Mouse (Mus musculus): ENCODE results near the gene Ppp1r9a. TPM values are rescaled to one million over a fixed set of nuclear protein-coding genes. Genes with fewer than 3 reads are reported as not detected.
"Not testable (repeated sequence)": the region's sequence is repeated elsewhere in the genome, so short reads cannot be mapped to it uniquely, and the experiment has no call there.

The Ppp1r9a gene
- polyA plus RNA-seq (2016; fragmentation: Nextera tagmentation; extraction: Ambion mirVana): 19.0 and 19.2 TPM in 2 replicates

- no peaks in the 10 kb centered on the region for H3K9me3 ChIP-seq
- peak within 1 kb of the TSS; percentile 67 for H3K4me3 ChIP-seq
- H3K27me3 ChIP-seq (ENCODE audit: insufficient read depth, poor library complexity, severe bottlenecking): no peaks in the 10 kb centered on the region
- DNase-seq (ENCODE audit: low spot score): peak; percentile 76
- H3K36me3 ChIP-seq: peaks cover 21% of the 10 kb centered on the region; the same call in 1 of the 2 replicates
- H3K27ac ChIP-seq: peak within 1 kb of the TSS; percentile 99
- WGBS: under 1% methylated on average over 33 of the region's 49 CpGs
- H3K4me1 ChIP-seq (replicated peaks): peaks cover 35% of the 10 kb centered on the region
Observed at GRCm38 (mm10) chr6:4902674-4903324, at the start of gene Ppp1r9a. Gene Ppp1r9a, plus strand, starts transcription at chr6:4902917.

- no peak overlapping the region for H3K4me3 ChIP-seq
- H3K36me3 ChIP-seq: no peaks in the 10 kb centered on the region
- DNase-seq (ENCODE audit: low spot score): no peak
- H3K27me3 ChIP-seq (ENCODE audit: insufficient read depth, poor library complexity, severe bottlenecking): no peaks in the 10 kb centered on the region
- peaks cover 15% of the 10 kb centered on the region for H3K4me1 ChIP-seq (replicated peaks)
- H3K27ac ChIP-seq: no peak overlapping the region
- H3K9me3 ChIP-seq: peaks cover 6% of the 10 kb centered on the region; the same call in 1 of the 2 replicates
- 51% methylated on average over 10 of the region's 10 CpGs for WGBS
Observed at GRCm38 (mm10) chr6:4855236-4855635, 47.5 kb upstream of the Ppp1r9a start.

- H3K27me3 ChIP-seq (ENCODE audit: insufficient read depth, poor library complexity, severe bottlenecking): no peaks in the 10 kb centered on the region
- H3K36me3 ChIP-seq: no peaks in the 10 kb centered on the region
- H3K27ac ChIP-seq: no peak overlapping the region
- 0 out of 2 replicates have a peak, but pooled peaks cover 4% of the 10 kb centered on the region for H3K4me1 ChIP-seq (replicated peaks)
- DNase-seq (ENCODE audit: low spot score): no peak
- no peak overlapping the region for H3K4me3 ChIP-seq
- WGBS: 98% methylated on average over 11 of the region's 11 CpGs
- H3K9me3 ChIP-seq: peaks cover 6% of the 10 kb centered on the region; the same call in 1 of the 2 replicates
Observed at GRCm38 (mm10) chr6:4856919-4857318, 45.8 kb upstream of the Ppp1r9a start.

- H3K36me3 ChIP-seq: no peaks in the 10 kb centered on the region
- H3K27ac ChIP-seq: no peak overlapping the region
- H3K4me3 ChIP-seq: no peak overlapping the region
- no peaks in the 10 kb centered on the region for H3K4me1 ChIP-seq (replicated peaks)
- DNase-seq (ENCODE audit: low spot score): no peak
- no peaks in the 10 kb centered on the region for H3K9me3 ChIP-seq
- no peaks in the 10 kb centered on the region for H3K27me3 ChIP-seq (ENCODE audit: insufficient read depth, poor library complexity, severe bottlenecking)
- 60% methylated on average over 3 of the region's 3 CpGs for WGBS
Observed at GRCm38 (mm10) chr6:4884316-4884715, 18.4 kb upstream of the Ppp1r9a start.

- DNase-seq (ENCODE audit: low spot score): no peak
- Histone ChIP-seq H3K36me3 (no peaks in the 10 kb centered on the region), H3K27me3 (ENCODE audit: insufficient read depth, poor library complexity, severe bottlenecking) (no peaks in the 10 kb centered on the region), H3K4me3 (no peak overlapping the region), H3K9me3 (0 out of 2 replicates have a peak, but pooled peaks cover 5% of the 10 kb centered on the region), H3K4me1 (replicated peaks) (0 out of 2 replicates have a peak, but pooled peaks cover 3% of the 10 kb centered on the region), H3K27ac (no peak overlapping the region)
- WGBS: 89% methylated on average over 9 of the region's 9 CpGs
Observed at GRCm38 (mm10) chr6:4889544-4889943, 13.2 kb upstream of the Ppp1r9a start.

GRCm38 (mm10) chr6:4892417-4892816 lies 10.3 kb upstream of the Ppp1r9a start:
- DNase-seq (ENCODE audit: low spot score): peak; percentile 47
- WGBS: 33% methylated on average over 11 of the region's 11 CpGs
- 0 out of 2 replicates have a peak, but pooled peaks cover 3% of the 10 kb centered on the region for H3K4me1 ChIP-seq (replicated peaks)
- no peaks in the 10 kb centered on the region for H3K36me3 ChIP-seq
- 0 out of 2 replicates have a peak, but pooled peaks cover 5% of the 10 kb centered on the region for H3K9me3 ChIP-seq
- peak overlapping the region; percentile 56; the same call in 1 of the 2 replicates for H3K27ac ChIP-seq
- H3K4me3 ChIP-seq: no peak overlapping the region
- H3K27me3 ChIP-seq (ENCODE audit: insufficient read depth, poor library complexity, severe bottlenecking): no peaks in the 10 kb centered on the region

- not testable (repeated sequence) for H3K4me1 ChIP-seq (replicated peaks); H3K9me3 ChIP-seq; H3K36me3 ChIP-seq; H3K4me3 ChIP-seq; H3K27ac ChIP-seq; DNase-seq (ENCODE audit: low spot score); H3K27me3 ChIP-seq (ENCODE audit: insufficient read depth, poor library complexity, severe bottlenecking)
- WGBS: 65% methylated on average over 12 of the region's 12 CpGs
Observed at GRCm38 (mm10) chr6:4893312-4893711, 9.4 kb upstream of the Ppp1r9a start.

- no peaks in the 10 kb centered on the region for H3K9me3 ChIP-seq
- H3K36me3 ChIP-seq: no peaks in the 10 kb centered on the region
- H3K27me3 ChIP-seq (ENCODE audit: insufficient read depth, poor library complexity, severe bottlenecking): no peaks in the 10 kb centered on the region
- WGBS: 83% methylated on average over 6 of the region's 6 CpGs
- H3K4me1 ChIP-seq (replicated peaks): peaks cover 23% of the 10 kb centered on the region
- H3K27ac ChIP-seq: no peak overlapping the region
- H3K4me3 ChIP-seq: no peak overlapping the region
- DNase-seq (ENCODE audit: low spot score): no peak
Observed at GRCm38 (mm10) chr6:4899906-4900305, 2.8 kb upstream of the Ppp1r9a start.

GRCm38 (mm10) chr6:4903325-4904054 lies 773 bp downstream of the Ppp1r9a start:
- H3K4me3 ChIP-seq: peak overlapping the region; percentile 67
- H3K27me3 ChIP-seq (ENCODE audit: insufficient read depth, poor library complexity, severe bottlenecking): no peaks in the 10 kb centered on the region
- DNase-seq (ENCODE audit: low spot score): peak; percentile 80
- H3K9me3 ChIP-seq: no peaks in the 10 kb centered on the region
- WGBS: under 1% methylated on average over 61 of the region's 77 CpGs
- H3K27ac ChIP-seq: peak overlapping the region; percentile 99
- peaks cover 39% of the 10 kb centered on the region for H3K4me1 ChIP-seq (replicated peaks)
- H3K36me3 ChIP-seq: peaks cover 21% of the 10 kb centered on the region; the same call in 1 of the 2 replicates

- DNase-seq (ENCODE audit: low spot score): no peak
- Histone ChIP-seq H3K4me3 (peak overlapping the region; percentile 67), H3K27ac (peak overlapping the region; percentile 99), H3K4me1 (replicated peaks) (peaks cover 45% of the 10 kb centered on the region), H3K27me3 (ENCODE audit: insufficient read depth, poor library complexity, severe bottlenecking) (no peaks in the 10 kb centered on the region), H3K9me3 (no peaks in the 10 kb centered on the region), H3K36me3 (peaks cover 21% of the 10 kb centered on the region; the same call in 1 of the 2 replicates)
- 3% methylated on average over 9 of the region's 9 CpGs for WGBS
Observed at GRCm38 (mm10) chr6:4904055-4904450, 1.3 kb downstream of the Ppp1r9a start.

GRCm38 (mm10) chr6:4910042-4910634 lies 7.4 kb downstream of the Ppp1r9a start:
- Histone ChIP-seq H3K27ac (peak overlapping the region; percentile 72), H3K36me3 (peaks cover 34% of the 10 kb centered on the region; the same call in 1 of the 2 replicates), H3K27me3 (ENCODE audit: insufficient read depth, poor library complexity, severe bottlenecking) (no peaks in the 10 kb centered on the region), H3K4me3 (no peak overlapping the region), H3K4me1 (replicated peaks) (peaks cover 50% of the 10 kb centered on the region), H3K9me3 (no peaks in the 10 kb centered on the region)
- WGBS: 38% methylated on average over 10 of the region's 10 CpGs
- no peak for DNase-seq (ENCODE audit: low spot score)

- Histone ChIP-seq H3K4me1 (replicated peaks) (peaks cover 9% of the 10 kb centered on the region), H3K27me3 (ENCODE audit: insufficient read depth, poor library complexity, severe bottlenecking) (no peaks in the 10 kb centered on the region), H3K4me3 (no peak overlapping the region), H3K36me3 (peaks cover 45% of the 10 kb centered on the region), H3K9me3 (peaks cover 14% of the 10 kb centered on the region; the same call in 1 of the 2 replicates), H3K27ac (no peak overlapping the region)
- DNase-seq (ENCODE audit: low spot score): no peak
- 88% methylated on average over 5 of the region's 5 CpGs for WGBS
Observed at GRCm38 (mm10) chr6:4918470-4918869, 15.8 kb downstream of the Ppp1r9a start.

- H3K4me3 ChIP-seq; H3K27ac ChIP-seq; H3K4me1 ChIP-seq (replicated peaks); H3K9me3 ChIP-seq; DNase-seq (ENCODE audit: low spot score); H3K27me3 ChIP-seq (ENCODE audit: insufficient read depth, poor library complexity, severe bottlenecking): not testable (repeated sequence)
- peaks cover 26% of the 10 kb centered on the region for H3K36me3 ChIP-seq
Observed at GRCm38 (mm10) chr6:4923791-4924190, 21.1 kb downstream of the Ppp1r9a start.
